ENCODE assay signal across 9 mouse cellular contexts in the genomic region with DNA sequence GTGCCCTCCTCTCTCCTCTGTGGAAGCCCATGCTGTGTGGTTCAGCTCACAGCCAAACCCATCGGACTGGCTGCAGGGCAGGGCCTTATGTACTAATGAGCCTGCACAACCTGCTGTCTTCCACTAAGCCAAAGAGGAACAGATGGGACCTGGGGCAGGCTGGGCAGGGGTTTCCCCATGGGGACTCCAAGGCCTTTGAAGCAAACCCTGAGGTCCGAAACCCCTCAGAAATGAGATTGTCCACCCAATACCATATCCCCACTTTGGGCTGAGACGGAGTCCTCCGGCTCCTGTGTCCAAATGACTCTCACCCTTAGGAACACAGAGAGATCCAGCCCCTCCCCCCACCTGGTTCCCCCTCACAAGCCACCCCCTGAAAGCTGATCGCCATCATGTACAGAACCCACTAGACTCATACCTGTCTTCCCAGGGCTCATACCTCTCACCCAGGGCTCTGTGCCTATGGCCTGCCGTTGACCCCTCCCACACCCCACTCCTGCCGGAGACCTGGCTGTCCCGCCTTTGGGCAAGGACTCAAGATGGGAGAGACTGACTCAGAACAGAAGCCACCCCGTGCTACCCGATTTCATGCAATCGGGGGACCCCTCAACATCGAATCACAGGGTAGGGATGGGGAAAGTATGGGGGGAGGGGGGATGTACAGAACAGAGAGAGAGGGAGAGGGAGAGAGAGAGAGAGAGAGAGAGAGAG. TPM values are rescaled to one million over a fixed set of nuclear protein-coding genes. Genes with fewer than 3 reads are reported as not detected.
A peak's percentile ranks its signal among the peaks of the same experiment; 100 is the strongest.
DNase-seq lines count a peak whose midpoint lies in the region; ATAC-seq lines count a peak whose summit lies in the region.
"Had no signal": no experiment of that assay in that cellular context is flagged by ENCODE, and none has a peak within 500 bp of the region (broad histone marks: within the 10 kb centered on the region; RNA-seq: fewer than 3 reads in every experiment).

No protein-coding gene starts in this region.

- peak overlapping the region; percentile 78 for H3K4me3 ChIP-seq in kidney, embryonic 15.5 days (replicated peaks)
- H3K4me3 ChIP-seq in forebrain, embryonic 11.5 days (ENCODE audit: low read depth, low read length) = peak overlapping the region; percentile 88
- H3K4me3 ChIP-seq in intestine, embryonic 15.5 days (replicated peaks) = peak overlapping the region; percentile 75
- peak overlapping the region; percentile 69 for H3K4me3 ChIP-seq in midbrain, embryonic 14.5 days (replicated peaks; ENCODE audit: low read depth, low read length)

- peak overlapping the region; percentile 93 for H3K9ac ChIP-seq in kidney, embryonic 15.5 days
- H3K9ac ChIP-seq in forebrain, embryonic 11.5 days (ENCODE audit: low read length) = peak overlapping the region; percentile 99
- H3K9ac ChIP-seq in intestine, embryonic 15.5 days = peak overlapping the region; percentile 90
- H3K9ac ChIP-seq in midbrain, embryonic 14.5 days (replicated peaks; ENCODE audit: low read length) = peak overlapping the region; percentile 97

- H3K4me2 ChIP-seq in kidney, embryonic 15.5 days = peak overlapping the region; percentile 79
- peak overlapping the region; percentile 74 for H3K4me2 ChIP-seq in forebrain, embryonic 11.5 days (ENCODE audit: low read depth, low read length, severe bottlenecking)
- H3K4me2 ChIP-seq in intestine, embryonic 15.5 days (replicated peaks) = peak overlapping the region; percentile 79
- H3K4me2 ChIP-seq in midbrain, embryonic 14.5 days (ENCODE audit: low read length) = peak overlapping the region; percentile 64

- peaks cover 15% of the 10 kb centered on the region; the same call in 1 of the 2 replicates for H3K36me3 ChIP-seq in kidney, embryonic 15.5 days
- no peaks in the 10 kb centered on the region; the same call in 1 of the 2 replicates for H3K36me3 ChIP-seq in forebrain, embryonic 11.5 days (ENCODE audit: control insufficient read depth, insufficient read depth, low read length)
- H3K36me3 ChIP-seq in intestine, embryonic 15.5 days = no peaks in the 10 kb centered on the region
- 0 out of 2 replicates have a peak, but pooled peaks cover 3% of the 10 kb centered on the region for H3K36me3 ChIP-seq in midbrain, embryonic 14.5 days (ENCODE audit: control insufficient read depth, insufficient read depth, low read length)

- H3K4me1 ChIP-seq in kidney, embryonic 15.5 days = peaks cover 56% of the 10 kb centered on the region
- H3K4me1 ChIP-seq in forebrain, embryonic 11.5 days (replicated peaks; ENCODE audit: control insufficient read depth, insufficient read depth, low read length) = peaks cover 12% of the 10 kb centered on the region; the same call in 1 of the 2 replicates
- H3K4me1 ChIP-seq in intestine, embryonic 15.5 days (replicated peaks) = peaks cover 24% of the 10 kb centered on the region
- peaks cover 32% of the 10 kb centered on the region for H3K4me1 ChIP-seq in midbrain, embryonic 14.5 days (ENCODE audit: control insufficient read depth, insufficient read depth, low read length)

- 5% methylated on average over 12 of the region's 12 CpGs for WGBS in kidney, embryonic 15.5 days
- 5% methylated on average over 12 of the region's 12 CpGs for WGBS in forebrain, embryonic 11.5 days
- WGBS in intestine, embryonic 15.5 days = 7% methylated on average over 12 of the region's 12 CpGs
- 1% methylated on average over 12 of the region's 12 CpGs for WGBS in midbrain, embryonic 14.5 days

- no peak for DNase-seq in kidney, adult 8-10 months
- DNase-seq in brain, adult 2 months (ENCODE audit: low read depth, low spot score) = peak; percentile 94
- DNase-seq in forebrain, embryonic 11.5 days (ENCODE audit: low spot score) = peak; percentile 73
- peak; percentile 75 for DNase-seq in midbrain, embryonic 14.5 days
- DNase-seq in gastrocnemius, postnatal 25 days = no peak

- H3K27ac ChIP-seq in kidney, embryonic 15.5 days = peak overlapping the region; percentile 87
- peak overlapping the region; percentile 84 for H3K27ac ChIP-seq in forebrain, embryonic 11.5 days (ENCODE audit: low read depth, low read length)
- H3K27ac ChIP-seq in intestine, embryonic 15.5 days = peak overlapping the region; percentile 86; the same call in 1 of the 2 replicates
- H3K27ac ChIP-seq in midbrain, embryonic 14.5 days (replicated peaks; ENCODE audit: low read depth, low read length) = peak overlapping the region; percentile 99
- H3K27ac ChIP-seq: macrophage had no signal

- peaks cover 2% of the 10 kb centered on the region; the same call in 1 of the 2 replicates for H3K9me3 ChIP-seq in kidney, embryonic 15.5 days (replicated peaks)
- H3K9me3 ChIP-seq in forebrain, embryonic 11.5 days (ENCODE audit: control insufficient read depth, low read length) = no peaks in the 10 kb centered on the region
- no peaks in the 10 kb centered on the region for H3K9me3 ChIP-seq in intestine, embryonic 15.5 days
- no peaks in the 10 kb centered on the region for H3K9me3 ChIP-seq in midbrain, embryonic 14.5 days (ENCODE audit: control insufficient read depth, low read length)

- H3K27me3 ChIP-seq in kidney, embryonic 15.5 days = no peaks in the 10 kb centered on the region
- H3K27me3 ChIP-seq in forebrain, embryonic 11.5 days (ENCODE audit: control insufficient read depth, insufficient read depth, low read length) = no peaks in the 10 kb centered on the region
- no peaks in the 10 kb centered on the region for H3K27me3 ChIP-seq in intestine, embryonic 15.5 days (replicated peaks)
- H3K27me3 ChIP-seq in midbrain, embryonic 14.5 days (ENCODE audit: control insufficient read depth, insufficient read depth, low read length) = no peaks in the 10 kb centered on the region

- peak; percentile 68 for ATAC-seq in kidney, embryonic 15.5 days (replicated peaks; ENCODE audit: low FRiP score)
- peak; percentile 59 for ATAC-seq in forebrain, embryonic 11.5 days (replicated peaks; ENCODE audit: low FRiP score)
- ATAC-seq in intestine, embryonic 15.5 days = peak; percentile 62
- peak; percentile 72 for ATAC-seq in midbrain, embryonic 14.5 days (ENCODE audit: low FRiP score, low TSS enrichment)
- ATAC-seq in megakaryocyte-erythroid progenitor cell, adult 5-6 weeks (replicated peaks; ENCODE audit: low FRiP score, low TSS enrichment, poor library complexity, severe bottlenecking) = no peak

RNA-seq across cellular contexts. Expression of gene Arhgef10l, which starts 17.9 kb away (rescaled TPM):
- polyA plus RNA-seq in kidney, embryonic 15.5 days (2015; fragmentation: Nextera tagmentation; extraction: Ambion mirVana) = 20.3 and 20.7 TPM in 2 replicates
- 23.3 and 23.6 TPM in 2 replicates for polyA plus RNA-seq in forebrain, embryonic 11.5 days (2014; fragmentation: Nextera tagmentation; extraction: Ambion mirVana)
- polyA plus RNA-seq in intestine, embryonic 15.5 days (2015; fragmentation: Nextera tagmentation; extraction: Ambion mirVana) = 15.3 and 16.2 TPM in 2 replicates
- polyA plus RNA-seq in midbrain, embryonic 14.5 days (2014; fragmentation: Nextera tagmentation; extraction: Ambion mirVana) = 18.7 and 24.6 TPM in 2 replicates
- 10 to 100 TPM; 36.2 to 51.3 TPM for total RNA-seq in gastrocnemius, postnatal 25 days (2021)
- total RNA-seq in megakaryocyte-erythroid progenitor cell, adult 5-6 weeks (2014; fragmentation: Nextera tagmentation) = 0.07 TPM in 1 of 2 replicates, not detected in the other
- total RNA-seq in megakaryocyte-erythroid progenitor cell, adult 5-6 weeks (2017) = not detected in 2 replicates

RNA-seq across cellular contexts. Expression of gene Rcc2, which starts 52.5 kb away (rescaled TPM):
- polyA plus RNA-seq in kidney, embryonic 15.5 days (2015; fragmentation: Nextera tagmentation; extraction: Ambion mirVana) = 26.8 and 28.8 TPM in 2 replicates
- 91.6 and 100 TPM in 2 replicates for polyA plus RNA-seq in forebrain, embryonic 11.5 days (2014; fragmentation: Nextera tagmentation; extraction: Ambion mirVana)
- polyA plus RNA-seq in intestine, embryonic 15.5 days (2015; fragmentation: Nextera tagmentation; extraction: Ambion mirVana) = 37.8 and 43.8 TPM in 2 replicates
- polyA plus RNA-seq in midbrain, embryonic 14.5 days (2014; fragmentation: Nextera tagmentation; extraction: Ambion mirVana) = 21.2 and 21.5 TPM in 2 replicates
- total RNA-seq in gastrocnemius, postnatal 25 days (2021) = 1 to 10 TPM; 8.4 to 9.8 TPM
- 211 and 220 TPM in 2 replicates for total RNA-seq in megakaryocyte-erythroid progenitor cell, adult 5-6 weeks (2014; fragmentation: Nextera tagmentation)
- 134 and 194 TPM in 2 replicates for total RNA-seq in megakaryocyte-erythroid progenitor cell, adult 5-6 weeks (2017)

Comparison
In these comparisons a context has a peak if more than half of its experiments do, and no peak if none do; other contexts are left out.
1. DNase-seq: peak in brain, adult 2 months (single experiment), forebrain, embryonic 11.5 days (single experiment) and midbrain, embryonic 14.5 days (single experiment); none in kidney, adult 8-10 months (0 of 2) and gastrocnemius, postnatal 25 days (single experiment).
2. Peak in every context shown above with its lines, with median percentiles within 50 percentile points of each other: H3K27ac ChIP-seq, H3K4me2 ChIP-seq, H3K4me3 ChIP-seq and H3K9ac ChIP-seq.